Mouse (Mus musculus) heart, postnatal 0 days (tissue): ENCODE measurements at regions not wholly inside any gene's neighbourhood (a gene's known extent, or its start where the extent isn't known, plus 50 kb on each side); places are given as distances from the start of the nearest gene placed in this dataset.

Experiments
- CTCF ChIP-seq: IDR thresholded peaks from 2 replicates; pipeline ENCODE4 v1.5.1; 2016; ENCODE audit warnings: antibody characterized with exemption, control low read depth, low read depth
- EP300 ChIP-seq: IDR thresholded peaks from 2 replicates; pipeline ENCODE4 v1.6.1; 2016; ENCODE audit warnings: antibody characterized with exemption, low read depth

DNA sequence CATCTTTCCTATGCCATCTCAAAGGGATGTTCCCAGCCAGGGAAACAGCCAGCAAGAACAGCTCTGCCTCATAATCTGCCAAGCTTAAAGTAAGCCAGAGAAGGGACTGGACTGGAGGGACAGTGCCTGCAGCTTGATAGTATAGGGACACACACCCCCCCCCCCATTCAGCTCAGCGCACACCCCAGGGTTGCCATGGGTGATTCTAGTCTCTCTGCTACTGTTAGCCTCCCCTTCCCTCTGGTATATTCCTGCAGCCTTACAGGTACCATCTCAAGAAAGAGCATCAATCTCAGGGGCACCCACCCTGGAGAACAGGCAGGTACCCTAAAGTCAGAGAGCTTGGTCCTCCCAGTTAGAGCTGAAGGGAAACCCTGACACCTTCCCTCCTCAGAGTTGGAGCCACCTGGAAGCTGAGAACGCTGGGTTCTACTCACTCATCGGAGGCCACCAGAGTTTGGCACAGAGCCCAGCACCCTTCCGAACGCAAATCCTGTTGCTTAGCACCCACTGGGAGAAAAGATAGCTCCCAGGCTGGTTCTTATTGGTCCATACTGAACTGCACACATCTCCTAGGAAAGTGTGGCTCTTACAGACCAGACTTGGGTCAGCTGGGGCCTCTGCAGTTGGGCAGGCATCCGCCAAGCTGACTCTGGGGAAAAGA, 79.5 kb downstream of the Gm26897 start:
- TF ChIP-seq CTCF (no peak), EP300 (no peak)
